Mouse (Mus musculus): ENCODE data around the gene Nppb.
A peak's percentile ranks its signal among the peaks of the same experiment; 100 is the strongest.

The Nppb gene

DNA sequence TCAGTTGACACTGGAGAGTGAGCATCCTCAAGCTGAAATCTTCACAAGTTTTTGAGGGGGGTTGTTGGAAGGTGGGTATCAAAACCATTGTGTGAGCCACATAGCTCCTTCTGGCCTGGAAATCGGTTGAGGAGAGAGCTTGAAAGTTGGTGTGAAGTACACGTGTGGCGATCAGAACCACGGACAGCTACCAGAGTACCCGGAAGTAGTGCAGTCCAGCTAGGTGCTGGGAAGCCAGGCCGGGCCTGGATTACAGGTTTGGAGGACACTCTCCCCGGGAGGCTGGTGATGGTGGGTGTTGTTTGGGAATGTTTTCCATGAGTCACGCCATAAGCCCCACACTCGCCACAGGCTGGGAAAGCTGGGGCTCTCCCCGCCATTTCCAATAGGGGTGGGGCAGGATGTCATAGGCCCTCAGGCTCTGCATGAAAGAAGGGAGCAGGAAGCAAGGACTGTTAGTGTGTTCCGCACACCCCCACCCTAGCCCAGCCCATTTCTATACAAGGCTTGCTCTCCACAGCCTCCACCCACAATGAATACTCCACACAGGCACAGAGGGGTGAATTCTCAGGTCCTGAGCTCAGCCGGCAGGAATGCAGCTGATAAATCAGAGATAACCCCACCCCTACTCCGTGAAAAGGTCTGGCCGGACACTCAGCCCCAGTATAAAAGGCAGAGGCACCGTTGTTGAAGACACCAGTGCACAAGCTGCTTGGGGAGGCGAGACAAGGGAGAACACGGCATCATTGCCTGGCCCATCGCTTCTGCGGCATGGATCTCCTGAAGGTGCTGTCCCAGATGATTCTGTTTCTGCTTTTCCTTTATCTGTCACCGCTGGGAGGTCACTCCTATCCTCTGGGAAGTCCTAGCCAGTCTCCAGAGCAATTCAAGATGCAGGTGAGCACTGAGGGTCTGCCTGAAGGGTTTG lies at the start of gene Nppb:
Gene Nppb (plus strand): TSS at position 584 of the 928 bp plus-strand sequence.
- peak; percentile 28 for DNase-seq (ENCODE audit: low spot score)

DNA sequence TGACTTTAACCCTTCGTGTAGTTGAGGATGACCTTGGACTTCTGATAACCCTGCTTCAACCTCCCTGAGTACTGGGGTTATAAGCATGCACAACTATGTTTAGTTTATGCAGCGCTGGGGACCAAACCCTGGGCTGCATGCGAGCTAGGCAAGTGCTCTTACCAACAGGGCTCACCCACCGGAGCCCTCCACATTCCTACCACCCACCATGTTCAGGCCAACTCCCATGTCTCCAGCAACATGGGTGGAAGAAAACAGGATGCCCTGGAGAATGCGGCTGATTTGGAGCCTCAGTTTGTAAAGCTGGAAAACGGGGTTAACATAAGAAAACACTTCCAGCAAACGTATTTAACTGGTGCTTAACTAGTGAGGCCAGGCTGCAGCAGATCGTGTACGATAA lies 49.7 kb upstream of the Nppb start:
- DNase-seq (ENCODE audit: low spot score), result no peak

DNA sequence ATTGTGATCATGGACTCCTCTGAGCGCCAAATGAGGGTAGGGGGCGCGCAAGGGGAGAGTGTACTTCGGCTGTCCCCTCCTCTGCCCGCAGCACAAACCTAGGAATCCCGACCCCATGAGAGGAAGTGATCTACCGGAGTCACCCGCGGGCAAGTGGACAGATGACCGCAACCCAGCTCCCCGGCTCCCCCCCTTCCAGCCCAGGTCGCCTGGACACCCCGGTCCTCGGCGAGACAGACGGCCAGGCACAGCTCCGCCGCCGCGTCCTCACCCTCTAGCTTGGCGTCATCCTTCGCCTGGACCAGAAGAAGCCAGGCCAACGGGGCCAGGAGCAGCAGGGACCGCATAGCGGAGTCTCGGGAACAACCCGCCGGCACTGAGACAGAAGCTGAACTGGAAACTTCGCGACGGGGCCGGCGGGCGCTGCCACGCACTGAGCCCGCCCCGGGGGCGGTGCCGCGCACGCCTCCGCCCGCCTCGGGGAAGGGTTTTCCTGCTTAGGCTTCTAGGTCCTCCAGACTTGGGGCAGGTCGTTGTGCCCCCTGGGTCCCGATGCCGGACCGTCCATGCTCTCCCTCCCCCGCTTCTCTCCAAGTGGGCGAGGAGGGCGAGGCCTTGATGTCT lies 49.1 kb upstream of the Nppb start, which contains the start of gene Plod1:
Gene Plod1 (minus strand): TSS at position 437 of the 624 bp plus-strand sequence.
- peak; percentile 73 for DNase-seq (ENCODE audit: low spot score)

DNA sequence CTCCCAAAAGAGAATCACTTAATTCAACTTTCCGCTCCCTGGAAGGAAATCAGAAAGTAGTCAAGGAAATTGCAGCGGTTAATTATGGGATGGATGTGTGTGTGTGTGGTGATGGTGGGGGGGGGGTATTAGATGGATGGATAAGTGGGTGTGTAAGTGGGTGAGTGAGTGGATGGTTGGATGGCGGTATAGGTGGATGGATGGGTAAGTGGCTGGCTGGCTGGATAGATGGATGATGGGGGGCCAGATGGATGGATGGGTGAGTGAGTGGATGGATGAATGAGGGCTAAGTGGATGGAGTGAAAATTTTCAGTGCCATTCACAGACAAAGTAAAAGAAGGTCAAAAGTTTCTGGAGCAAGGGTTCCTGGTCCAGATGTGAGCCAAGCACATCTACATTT lies 48.6 kb upstream of the Nppb start:
- no peak for DNase-seq (ENCODE audit: low spot score)

DNA sequence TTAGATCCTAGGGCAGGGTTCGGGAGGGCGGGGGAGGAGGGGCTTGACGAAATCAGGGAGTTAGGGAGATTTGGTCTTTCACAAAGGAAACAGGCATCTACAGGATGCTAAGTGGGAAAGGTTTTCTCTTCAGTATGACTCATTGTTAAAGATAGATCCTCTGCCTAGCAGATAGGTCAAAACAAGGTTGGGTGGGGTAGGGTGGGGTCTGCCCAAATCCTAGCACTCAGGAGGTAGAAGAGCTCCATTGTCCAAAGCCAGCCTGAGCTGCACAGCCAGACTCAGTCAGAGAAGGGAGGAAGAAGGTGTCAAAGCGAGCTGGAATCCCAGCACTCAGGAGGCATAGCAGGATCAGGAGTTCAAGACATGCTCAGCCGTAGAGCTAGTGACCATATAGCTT lies 48.1 kb upstream of the Nppb start:
- DNase-seq (ENCODE audit: low spot score), result no peak

DNA sequence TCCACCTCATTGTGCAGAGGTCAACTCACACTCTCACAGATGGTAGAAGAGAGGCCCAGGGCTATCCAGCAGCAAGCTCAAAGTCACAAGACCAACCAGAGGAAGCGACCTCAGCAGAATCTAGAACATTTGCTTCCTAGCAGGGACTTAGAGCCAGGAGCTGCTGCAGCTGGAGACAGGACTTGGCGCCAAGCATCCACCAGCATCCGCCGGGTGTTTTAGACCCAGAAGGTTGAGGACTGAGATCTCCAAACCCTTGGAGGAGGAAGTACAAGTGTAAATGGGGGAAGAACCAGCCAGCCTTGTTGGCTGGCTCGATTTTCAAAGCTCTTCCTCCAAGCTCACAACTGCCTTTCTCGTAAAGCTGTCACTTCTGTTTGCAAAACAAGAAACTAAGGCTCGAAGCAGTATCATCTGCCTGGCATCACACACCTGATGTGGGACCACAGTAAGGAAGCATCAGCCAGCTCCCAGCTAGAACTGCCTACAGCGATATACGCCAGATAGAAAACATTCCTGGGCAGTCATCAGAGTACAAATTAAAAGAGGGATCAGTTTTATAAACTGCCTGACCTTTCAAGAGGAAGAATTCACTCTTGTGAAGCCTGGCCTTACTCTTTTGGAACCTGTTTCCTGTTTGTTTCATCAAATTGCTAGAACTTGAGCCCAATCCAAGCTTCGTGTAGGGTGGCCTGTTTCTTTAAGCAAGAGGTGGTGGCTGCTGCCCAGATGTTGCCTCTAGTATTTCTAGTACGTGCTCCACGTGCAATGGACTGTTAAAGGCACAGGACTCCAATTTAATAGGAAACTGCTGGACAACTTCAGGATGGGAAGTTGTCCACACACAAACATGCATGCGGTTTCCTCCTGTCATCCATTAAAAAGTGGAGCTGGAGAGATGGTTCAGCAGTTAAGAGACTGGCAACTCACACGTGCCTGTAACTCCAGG lies 47.2 kb upstream of the Nppb start:
- no peak for DNase-seq (ENCODE audit: low spot score)

DNA sequence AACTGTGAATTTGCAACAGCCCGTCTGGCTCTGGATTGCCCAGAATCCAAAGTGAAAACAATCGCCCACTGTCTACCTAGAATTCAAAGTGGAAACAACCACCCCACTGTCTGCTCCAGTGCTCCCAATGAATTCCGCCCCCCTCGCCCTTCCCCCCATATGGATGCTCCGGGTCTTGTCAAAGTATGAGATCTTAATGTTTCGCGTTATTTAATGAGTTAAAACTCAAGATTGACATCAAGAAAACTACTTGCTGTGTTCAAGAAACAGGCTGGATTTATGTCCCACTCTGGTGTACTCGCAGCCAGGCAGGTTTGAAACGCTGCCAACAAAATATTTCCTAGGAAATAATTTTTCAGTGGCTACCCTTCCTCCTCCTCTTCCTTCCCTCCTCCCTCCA lies 45.5 kb upstream of the Nppb start:
- no peak for DNase-seq (ENCODE audit: low spot score)

DNA sequence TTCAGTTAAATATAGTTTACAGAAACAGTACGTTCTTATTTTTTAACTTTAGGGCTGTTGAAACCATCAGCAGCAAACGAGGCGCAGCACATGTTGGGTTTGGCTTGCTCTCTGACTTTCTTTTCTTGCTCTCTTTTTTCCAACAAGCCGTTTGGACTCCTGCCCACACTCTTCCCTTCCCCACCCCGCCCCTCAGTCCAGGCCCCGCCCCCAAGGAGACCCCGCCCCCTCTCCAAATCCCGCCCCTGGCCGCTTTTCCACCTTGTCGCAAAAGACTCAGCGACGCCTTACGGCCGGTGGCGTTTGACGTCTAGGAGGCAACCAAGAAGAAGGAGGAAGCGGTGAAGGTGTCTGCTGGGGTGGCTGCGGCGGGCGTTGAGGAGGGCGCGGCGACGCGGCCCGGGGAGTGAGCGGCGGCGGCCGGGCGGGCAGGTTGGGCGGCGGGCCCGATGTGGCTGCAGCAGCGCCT lies 45.0 kb upstream of the Nppb start, which contains the start of gene 2510039O18Rik:
Gene 2510039O18Rik (plus strand): TSS at position 320 of the 469 bp plus-strand sequence.
- peak; percentile 74 for DNase-seq (ENCODE audit: low spot score)

DNA sequence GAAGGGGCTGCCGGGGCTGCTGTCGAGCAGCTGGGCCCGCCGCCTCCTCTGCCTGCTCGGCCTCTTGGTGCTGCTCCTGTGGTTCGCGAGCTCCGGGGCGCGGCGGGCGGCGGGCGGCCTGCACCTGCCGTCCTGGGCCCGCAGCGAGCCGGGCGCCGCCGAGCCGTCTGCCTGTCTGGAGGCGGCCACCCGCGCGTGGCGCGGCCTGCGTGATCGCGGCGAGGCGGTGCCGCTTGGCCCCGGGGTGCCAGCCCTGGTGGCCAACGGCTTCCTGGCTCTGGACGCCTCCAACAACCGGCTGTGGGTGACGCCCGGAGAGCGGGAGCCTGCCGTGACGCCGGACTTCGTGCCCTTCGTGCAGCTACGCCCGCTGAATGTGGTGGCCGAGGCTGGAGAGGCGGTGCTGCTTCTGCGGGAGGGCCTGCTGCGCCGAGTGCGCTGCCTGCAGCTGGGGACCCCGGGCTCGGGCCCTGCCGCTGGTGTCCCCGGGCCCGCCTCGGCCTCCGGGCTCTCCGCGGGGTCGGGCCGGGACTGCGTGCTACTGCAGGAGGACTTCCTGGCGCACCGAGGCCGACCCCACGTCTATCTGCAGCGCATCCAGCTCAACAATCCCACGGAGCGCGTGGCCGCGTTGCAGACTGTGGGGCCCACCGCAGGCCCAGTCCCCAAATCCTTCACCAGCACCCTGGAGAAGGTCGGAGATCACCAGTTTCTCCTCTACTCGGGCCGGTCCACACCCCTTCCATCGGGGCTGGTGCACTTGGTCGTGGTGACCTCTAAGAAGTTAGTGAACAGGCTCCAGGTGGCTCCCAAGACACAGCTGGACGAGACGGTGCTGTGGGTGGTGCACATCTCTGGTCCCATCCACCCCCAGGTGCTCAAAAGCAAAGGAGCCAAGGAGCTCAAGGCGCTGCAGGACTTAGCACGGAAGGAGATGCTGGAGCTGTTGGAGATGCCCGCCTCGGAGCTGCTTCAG lies 44.3 kb upstream of the Nppb start:
- no peak for DNase-seq (ENCODE audit: low spot score)

DNA sequence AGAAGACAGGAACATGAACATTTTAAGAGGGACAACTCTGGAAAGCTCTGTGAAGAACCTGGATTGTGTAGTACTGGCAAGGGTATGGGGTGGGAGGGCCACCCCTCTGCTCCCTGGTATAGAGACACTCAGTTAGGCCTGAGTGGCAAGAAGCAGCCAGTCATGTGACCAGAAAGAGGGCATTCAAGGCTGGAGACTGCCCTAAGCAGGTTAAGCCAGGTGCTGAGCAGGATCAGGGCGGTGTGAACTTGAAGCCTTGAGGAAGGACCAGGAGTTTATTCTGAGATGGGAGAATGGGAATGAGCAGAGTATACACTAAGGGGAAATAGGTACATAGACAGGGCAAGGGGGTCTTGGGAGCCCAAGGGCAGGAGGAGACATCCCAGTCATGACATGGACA lies 42.6 kb upstream of the Nppb start:
- no peak for DNase-seq (ENCODE audit: low spot score)

DNA sequence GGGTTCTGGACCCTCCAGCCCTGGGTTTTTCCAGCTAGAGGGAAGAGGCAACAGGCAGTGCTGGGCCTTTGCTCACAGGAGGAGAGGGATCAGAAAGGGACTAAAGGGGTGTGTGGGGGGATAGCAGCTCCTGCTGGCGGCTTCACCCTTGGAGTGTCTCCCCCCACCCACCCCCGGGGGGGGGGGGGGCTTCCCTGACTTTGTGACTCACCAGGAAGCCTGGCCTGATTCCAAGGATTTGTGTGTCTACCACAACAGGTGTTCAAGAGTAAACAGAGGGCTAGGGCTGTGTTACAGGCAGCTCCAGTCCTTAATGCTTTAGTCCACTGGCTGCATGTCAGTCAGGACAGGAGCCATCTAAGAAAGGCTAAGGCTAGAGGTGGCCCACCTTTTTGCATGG lies 38.1 kb upstream of the Nppb start:
- DNase-seq (ENCODE audit: low spot score), result no peak

DNA sequence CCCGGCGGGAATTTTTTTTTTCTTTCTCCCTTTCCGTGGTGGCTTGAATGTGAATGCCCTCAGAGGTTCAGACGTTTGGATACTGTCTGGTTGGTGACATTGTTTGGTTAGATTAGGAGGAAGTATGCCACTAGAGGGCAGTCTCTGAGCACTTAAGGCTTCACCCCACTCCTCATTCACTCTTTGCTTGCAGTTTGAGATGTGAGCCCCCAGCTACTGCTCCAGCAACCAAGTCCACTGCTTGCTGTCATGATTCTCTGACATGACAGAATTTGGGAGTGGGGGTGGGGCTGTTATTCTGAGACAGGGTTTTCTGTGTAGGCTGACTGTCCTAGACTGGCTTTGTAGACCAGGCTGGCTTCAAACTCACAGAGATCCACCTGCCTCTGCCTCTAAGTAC lies 32.0 kb upstream of the Nppb start:
- no peak for DNase-seq (ENCODE audit: low spot score)

DNA sequence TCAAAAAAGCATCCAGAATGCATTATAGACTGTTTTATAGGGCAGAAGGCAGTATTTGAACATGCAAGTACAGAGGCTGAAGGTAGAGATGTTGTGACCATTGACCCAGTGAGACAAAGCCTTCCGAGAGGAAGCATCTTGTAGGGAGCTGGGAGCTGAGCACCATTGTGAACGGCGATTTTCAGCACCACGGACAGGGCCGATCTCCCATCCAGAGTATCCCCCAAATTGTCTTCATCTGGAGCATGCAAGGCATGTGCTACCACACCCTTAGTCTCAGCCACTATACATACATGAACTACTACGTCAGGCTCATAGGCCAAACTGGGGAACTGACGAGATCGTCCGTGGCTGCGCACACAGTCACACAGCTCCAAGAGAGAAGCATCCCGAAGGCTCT lies 28.4 kb upstream of the Nppb start:
- no peak for DNase-seq (ENCODE audit: low spot score)

DNA sequence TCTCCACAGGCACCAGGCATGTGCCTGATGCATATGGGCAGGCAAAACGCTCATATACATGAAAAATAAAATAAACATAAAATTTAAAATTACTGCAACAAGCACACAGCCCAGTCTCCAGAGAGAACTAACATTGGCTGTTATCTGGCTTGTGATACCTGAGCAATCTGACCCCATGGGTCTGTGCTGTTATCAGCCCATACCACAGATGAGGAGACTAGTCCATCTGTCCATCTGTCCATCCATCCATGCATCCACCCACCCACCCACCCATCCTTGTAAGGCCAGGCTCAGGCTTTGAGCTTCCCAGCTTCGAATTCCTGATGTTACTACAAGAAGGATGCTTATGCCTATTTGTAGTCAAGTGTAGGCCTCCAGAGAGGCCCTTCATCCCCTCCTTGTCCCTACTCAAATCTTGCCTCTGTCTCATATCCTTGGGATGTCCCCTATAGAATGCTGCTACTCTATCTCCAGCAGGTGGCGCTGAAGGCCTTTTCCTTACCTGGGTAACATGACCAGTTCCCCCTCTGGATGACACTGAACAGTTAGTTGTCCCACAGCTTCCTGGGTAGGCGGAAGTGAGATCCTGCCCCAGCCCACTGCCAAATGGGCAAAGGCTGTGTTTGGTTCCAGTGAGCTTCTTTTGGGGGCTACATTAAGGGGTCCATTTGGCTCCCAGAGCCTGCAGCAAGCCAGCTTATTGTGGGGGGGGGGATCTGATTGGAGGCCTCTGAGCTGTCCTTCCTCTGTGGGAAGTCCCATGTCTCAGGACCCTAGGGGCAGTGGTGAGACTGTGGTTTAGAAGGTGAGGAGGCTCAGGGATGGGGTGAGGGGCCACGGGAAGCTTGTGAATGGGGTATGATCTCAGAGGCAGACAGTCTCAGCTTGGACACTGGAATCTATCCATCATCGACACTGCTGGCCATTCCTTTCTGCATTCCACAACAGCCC lies 25.4 kb upstream of the Nppb start:
- peak; percentile 31 for DNase-seq (ENCODE audit: low spot score)

DNA sequence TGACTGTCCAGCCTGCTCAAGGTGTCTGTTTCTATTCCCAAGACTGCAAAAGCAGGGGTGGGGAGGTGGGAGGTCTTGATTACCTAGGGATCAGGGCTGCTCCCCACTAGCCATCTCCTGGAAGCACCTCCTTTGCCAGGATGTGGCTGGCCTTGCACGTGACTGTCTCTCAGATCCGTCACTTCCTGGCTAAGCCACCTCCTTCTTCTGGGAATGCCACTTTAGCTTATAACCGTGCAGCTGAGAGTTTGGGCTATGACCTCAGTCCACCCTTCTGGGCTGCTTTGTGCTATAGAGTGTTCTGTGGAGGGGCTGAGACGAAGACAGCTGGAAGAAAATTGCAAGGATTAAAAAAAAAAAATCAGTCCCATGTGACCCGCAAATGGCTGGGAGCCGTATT lies 22.8 kb upstream of the Nppb start:
- DNase-seq (ENCODE audit: low spot score), result no peak

DNA sequence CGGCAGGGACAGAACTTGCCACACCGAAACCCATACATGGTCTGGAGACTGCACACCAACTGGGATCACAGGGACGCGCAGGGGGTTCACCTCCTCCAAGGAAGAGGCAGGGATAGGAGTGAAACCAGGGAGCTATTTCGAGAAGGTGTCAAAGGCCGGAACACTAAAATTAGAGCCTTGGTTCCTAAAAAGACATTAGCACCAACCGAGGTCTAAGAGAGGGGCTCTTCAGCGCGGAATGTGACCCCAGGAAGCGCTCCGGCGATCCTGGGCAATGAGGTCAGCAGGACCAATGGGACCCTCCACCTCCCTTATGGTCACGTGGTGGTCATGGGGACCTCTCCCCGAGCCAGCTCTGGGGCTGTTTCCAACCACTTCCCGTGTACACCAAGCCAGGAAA lies 22.0 kb upstream of the Nppb start:
- DNase-seq (ENCODE audit: low spot score), result no peak

DNA sequence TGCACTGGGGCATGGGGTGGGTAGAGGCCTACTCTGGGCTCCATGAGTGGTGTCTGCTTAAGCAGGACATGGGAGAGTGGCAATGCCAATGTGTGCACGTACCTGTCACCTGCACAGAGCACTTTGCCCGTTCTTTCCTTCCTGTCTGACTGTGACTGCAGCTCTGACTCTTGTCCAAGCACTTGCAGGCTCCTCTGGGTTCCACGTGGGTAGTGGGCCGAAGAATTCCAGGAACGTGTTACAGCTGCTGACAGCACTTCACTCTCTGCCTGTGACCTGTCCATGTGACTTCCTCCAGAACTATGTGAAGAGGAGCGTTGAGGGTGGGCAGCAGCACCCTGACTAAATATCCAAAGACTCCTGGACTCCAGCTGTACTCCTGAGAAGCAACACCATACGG lies 19.9 kb upstream of the Nppb start:
- no peak for DNase-seq (ENCODE audit: low spot score)

DNA sequence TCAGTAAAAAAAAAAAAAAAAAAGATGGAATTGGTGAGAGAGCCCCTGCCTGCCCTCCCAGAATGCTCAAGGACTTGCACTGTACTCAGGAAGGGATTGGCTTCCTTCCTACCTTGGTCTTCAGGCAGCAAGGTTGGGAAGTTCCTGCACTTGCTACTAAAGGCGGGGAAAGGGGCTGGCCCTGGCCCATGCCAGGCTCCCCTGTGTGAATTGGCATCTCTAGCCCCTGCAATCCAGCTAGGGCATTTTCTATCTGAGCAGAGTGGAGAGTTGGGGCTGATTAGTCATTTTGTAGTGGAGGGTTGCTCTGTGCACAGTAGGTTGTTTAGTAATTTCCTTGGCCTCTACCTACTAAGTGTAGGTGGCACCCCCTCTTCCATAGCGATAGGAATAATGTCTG lies 16.8 kb upstream of the Nppb start:
- no peak for DNase-seq (ENCODE audit: low spot score)

DNA sequence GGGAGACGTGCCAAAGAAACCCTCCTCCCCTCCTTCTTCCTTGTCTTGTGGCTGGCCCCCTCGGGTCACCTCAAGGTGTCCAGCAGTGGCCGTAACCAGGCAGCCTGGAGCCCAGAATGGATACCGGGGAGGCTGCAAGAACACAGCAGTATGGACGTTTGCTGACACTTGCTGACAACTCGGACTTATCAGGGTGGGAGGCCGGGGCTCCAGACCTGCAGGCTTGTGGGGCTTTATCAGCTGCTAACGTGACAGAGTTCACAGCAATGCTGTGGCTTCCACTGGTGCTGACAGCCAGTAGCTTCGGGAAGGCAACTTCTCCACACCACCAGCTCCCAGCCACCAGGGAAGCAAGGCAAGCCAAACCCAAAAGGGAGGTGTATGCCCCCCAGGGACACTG lies 16.3 kb upstream of the Nppb start:
- DNase-seq (ENCODE audit: low spot score), result no peak

DNA sequence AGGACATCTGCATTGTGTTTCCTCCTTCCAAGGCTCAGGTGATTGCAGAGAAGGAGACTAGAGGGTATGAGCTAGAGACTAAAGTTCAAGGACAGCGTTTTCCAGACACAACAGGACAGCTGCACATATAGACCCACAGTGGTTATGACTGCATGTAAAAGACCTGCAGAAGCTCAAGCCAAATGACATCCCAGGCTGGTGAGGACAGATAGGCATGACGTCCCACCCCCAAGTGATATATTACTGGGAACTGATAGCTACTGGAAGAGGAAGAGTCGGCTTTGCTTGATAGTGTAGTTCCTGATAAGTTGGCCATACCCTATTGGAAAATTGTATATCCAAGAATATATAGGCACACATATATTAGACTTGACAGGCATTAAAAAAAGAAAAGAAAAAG lies 9.4 kb upstream of the Nppb start:
- DNase-seq (ENCODE audit: low spot score), result no peak

Data from ovary, postnatal 14 days (tissue).